Mouse (Mus musculus) midbrain, embryonic 14.5 days (tissue): ENCODE data around the gene Tmem196. TPM values are rescaled to one million over a fixed set of nuclear protein-coding genes. Genes with fewer than 3 reads are reported as not detected.
"Not testable (repeated sequence)": the region's sequence is repeated elsewhere in the genome, so short reads cannot be mapped to it uniquely, and the experiment has no call there.

Source experiments
- ATAC-seq: fragments of 200-750 bp; cut with Nextera tagmentation; 2 replicates; pipeline ENCODE4 v1.8.0; 2017; ENCODE audit warnings: moderate number of reproducible peaks, moderate library complexity; ENCODE audit not compliant: low FRiP score, low TSS enrichment
- DNase-seq: peaks from one replicate; pipeline ENCODE4 v3.0.0-alpha.2; 2015
- H3K27ac ChIP-seq: fragments of 300-500 bp; sonication (generic); replicated peaks from 2 replicates; pipeline ENCODE4 v1.5.1; 2014; ENCODE audit warnings: mild to moderate bottlenecking, low read depth, low read length, moderate library complexity
- H3K27me3 ChIP-seq: fragments of 300-500 bp; sonication (generic); 2 replicates; pipeline ENCODE4 v1.6.1; 2014; ENCODE audit warnings: low read length, control low read depth, mixed read lengths; ENCODE audit not compliant: control insufficient read depth, insufficient read depth
- H3K36me3 ChIP-seq: fragments of 300-500 bp; sonication (generic); 2 replicates; pipeline ENCODE4 v1.6.1; 2014; ENCODE audit warnings: low read length, control low read depth; ENCODE audit not compliant: control insufficient read depth, insufficient read depth
- H3K4me1 ChIP-seq: fragments of 300-500 bp; sonication (generic); 2 replicates; pipeline ENCODE4 v1.6.1; 2014; ENCODE audit warnings: mild to moderate bottlenecking, antibody characterized with exemption, low read length, control low read depth; ENCODE audit not compliant: control insufficient read depth, insufficient read depth
- H3K4me2 ChIP-seq: fragments of 300-500 bp; sonication (generic); 2 replicates; pipeline ENCODE4 v1.6.1; 2014; ENCODE audit warnings: mild to moderate bottlenecking, low read length, moderate library complexity
- H3K4me3 ChIP-seq: fragments of 300-500 bp; sonication (generic); replicated peaks from 2 replicates; pipeline ENCODE4 v1.5.1; 2014; ENCODE audit warnings: low read depth, low read length
- H3K9ac ChIP-seq: fragments of 300-500 bp; sonication (generic); replicated peaks from 2 replicates; pipeline ENCODE4 v1.6.1; 2014; ENCODE audit warnings: mild to moderate bottlenecking, low read length, moderate library complexity
- H3K9me3 ChIP-seq: fragments of 300-500 bp; sonication (generic); 2 replicates; pipeline ENCODE4 v1.6.1; 2016; ENCODE audit warnings: low read length, control low read depth, mixed read lengths; ENCODE audit not compliant: control insufficient read depth
- WGBS: fragments of 180-500 bp; shearing (Covaris S2); extraction: QIAGEN DNeasy Blood & Tissue Kit; methylation state at CpG from one replicate; pipeline ENCODE4 v1.1.7; 2014; 5-methylcytosine and 5-hydroxymethylcytosine counted together
- polyA plus RNA-seq: library from polyadenylated mRNA; unstranded; fragments of >200 nt; fragmentation: Nextera tagmentation; extraction: Ambion mirVana; gene quantifications from 2 replicates; pipeline ENCODE4 v1.2.1, GENCODE M21; 2014

Tmem196 gene
- polyA plus RNA-seq, 1 experiment from 2014 or later: 10.5 TPM

DNA sequence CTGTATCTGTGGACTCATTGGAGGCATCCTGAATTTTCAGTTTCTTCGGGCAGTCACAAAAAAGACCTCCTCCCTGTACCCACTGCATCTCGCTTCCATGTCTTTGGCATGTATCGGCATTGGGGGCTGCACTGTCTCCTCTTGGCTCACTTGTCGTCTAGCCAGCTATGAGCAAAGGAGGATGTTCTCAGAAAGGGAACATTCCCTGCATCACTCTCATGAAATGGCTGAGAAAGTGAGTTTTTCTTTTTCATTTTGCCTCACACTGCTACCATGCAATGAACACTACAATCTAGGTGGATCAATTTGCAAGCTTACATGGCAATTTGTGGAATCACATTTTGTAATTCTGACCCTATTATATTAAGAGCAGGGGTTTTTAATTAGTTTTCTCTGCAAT lies 69.1 kb downstream of the Tmem196 start:
- no peak overlapping the region for H3K9ac ChIP-seq
- H3K4me3 ChIP-seq: no peak overlapping the region
- H3K36me3 ChIP-seq: no peaks in the 10 kb centered on the region
- H3K27ac ChIP-seq: peak overlapping the region; percentile 56
- ATAC-seq (peak; percentile 44; the same call in 1 of the 2 replicates), DNase-seq (peak; percentile 47)
- H3K4me2 ChIP-seq: no peak overlapping the region
- WGBS: 36% methylated on average over 4 of the region's 4 CpGs
- 0 out of 2 replicates have a peak, but pooled peaks cover 10% of the 10 kb centered on the region for H3K4me1 ChIP-seq
- H3K27me3 ChIP-seq: no peaks in the 10 kb centered on the region
- no peaks in the 10 kb centered on the region for H3K9me3 ChIP-seq

- Histone ChIP-seq H3K4me3 (no peak overlapping the region), H3K4me1 (0 out of 2 replicates have a peak, but pooled peaks cover 10% of the 10 kb centered on the region), H3K9me3 (no peaks in the 10 kb centered on the region), H3K9ac (no peak overlapping the region), H3K27me3 (no peaks in the 10 kb centered on the region), H3K4me2 (no peak overlapping the region), H3K27ac (no peak overlapping the region), H3K36me3 (no peaks in the 10 kb centered on the region)
- WGBS: 4% methylated on average over 1 of the region's 1 CpGs
- peak; percentile 80; the same call in 1 of the 2 replicates for ATAC-seq
- peak; percentile 55 for DNase-seq
Observed at GRCm38 (mm10) chr12:120015201-120015600, 69.6 kb downstream of the Tmem196 start.

GRCm38 (mm10) chr12:120028089-120028959 lies 82.7 kb downstream of the Tmem196 start:
- WGBS: 86% methylated on average over 15 of the region's 15 CpGs
- not testable (repeated sequence) for H3K4me1 ChIP-seq, ATAC-seq

More at GRCm38 (mm10) chr12:120028089-120028959, 82.7 kb downstream of the Tmem196 start:
- H3K27me3 ChIP-seq, H3K9ac ChIP-seq, H3K36me3 ChIP-seq, H3K27ac ChIP-seq, H3K4me2 ChIP-seq, H3K4me3 ChIP-seq, H3K9me3 ChIP-seq: not testable (repeated sequence)
- peak; percentile 91 for DNase-seq
